Comparison of ENCODE assay signal across 7 mouse cellular contexts in genomic region chr19:46350168-46350932, GRCm38 (mm10). TPM values are rescaled to one million over a fixed set of nuclear protein-coding genes. Genes with fewer than 3 reads are reported as not detected.
DNase-seq lines count a peak whose midpoint lies in the region; ATAC-seq and TF ChIP-seq lines count a peak whose summit lies in the region.

TSS of gene 2310034G01Rik (minus strand) at chr19:46350302.

- peak within 1 kb of the TSS; percentile 95 for H3K4me2 ChIP-seq in CH12.LX (ENCODE audit: insufficient read depth, low read depth, poor library complexity, severe bottlenecking)
- H3K4me2 ChIP-seq in heart, embryonic 16.5 days (ENCODE audit: low read depth, low read length), result peak within 1 kb of the TSS; percentile 83
- H3K4me2 ChIP-seq in lung, embryonic 14.5 days, result peak within 1 kb of the TSS; percentile 94
- H3K4me2 ChIP-seq in stomach, postnatal 0 days (replicated peaks; ENCODE audit: low read depth), result peak within 1 kb of the TSS; percentile 96

- no peak for ATAC-seq in heart, embryonic 16.5 days (replicated peaks; ENCODE audit: extremely low read depth, insufficient read depth, low FRiP score)
- no peak for ATAC-seq in lung, embryonic 14.5 days (ENCODE audit: insufficient read depth)
- ATAC-seq in stomach, postnatal 0 days (ENCODE audit: low FRiP score, low TSS enrichment), result peak; percentile 78

- H3K27ac ChIP-seq in CH12.LX (ENCODE audit: insufficient read depth, low read depth), result no peak within 1 kb of the TSS
- peak within 1 kb of the TSS; percentile 67 for H3K27ac ChIP-seq in bone marrow, adult 2 months (ENCODE audit: control insufficient read depth, insufficient read depth, low read depth, low read length, poor library complexity)
- peak within 1 kb of the TSS; percentile 73; the same call in 1 of the 2 replicates for H3K27ac ChIP-seq in heart, embryonic 16.5 days (ENCODE audit: low read length)
- H3K27ac ChIP-seq in lung, embryonic 14.5 days (ENCODE audit: low read depth), result peak within 1 kb of the TSS; percentile 77
- peak within 1 kb of the TSS; percentile 84 for H3K27ac ChIP-seq in stomach, postnatal 0 days (replicated peaks)

- H3K4me1 ChIP-seq in CH12.LX (ENCODE audit: control insufficient read depth in 1 of 2, insufficient read depth in 2 of 2), result peaks cover 2 to 10% of the 10 kb centered on the region in 2 experiments; a peak in 3 of 4 replicates
- peaks cover 4% of the 10 kb centered on the region for H3K4me1 ChIP-seq in bone marrow, adult 2 months (ENCODE audit: control insufficient read depth, insufficient read depth, low read length)
- H3K4me1 ChIP-seq in heart, embryonic 16.5 days (ENCODE audit: control insufficient read depth, insufficient read depth, low read length), result peaks cover 11% of the 10 kb centered on the region
- 0 out of 2 replicates have a peak, but pooled peaks cover 4% of the 10 kb centered on the region for H3K4me1 ChIP-seq in lung, embryonic 14.5 days (ENCODE audit: insufficient read depth)
- H3K4me1 ChIP-seq in stomach, postnatal 0 days (replicated peaks; ENCODE audit: control insufficient read depth, insufficient read depth), result peaks cover 4% of the 10 kb centered on the region; the same call in 1 of the 2 replicates

- H3K36me3 ChIP-seq in CH12.LX (replicated peaks in 1 of 2; ENCODE audit: control insufficient read depth in 1 of 2, insufficient read depth in 1 of 2, low read length in 1 of 2), result peaks cover 0 to 2% of the 10 kb centered on the region in 2 experiments
- no peaks in the 10 kb centered on the region for H3K36me3 ChIP-seq in heart, embryonic 16.5 days (ENCODE audit: control insufficient read depth, insufficient read depth)
- no peaks in the 10 kb centered on the region for H3K36me3 ChIP-seq in lung, embryonic 14.5 days (ENCODE audit: insufficient read depth)
- no peaks in the 10 kb centered on the region for H3K36me3 ChIP-seq in stomach, postnatal 0 days (ENCODE audit: control insufficient read depth, insufficient read depth, low read length)

- no peaks in the 10 kb centered on the region for H3K79me2 ChIP-seq in CH12.LX (replicated peaks; ENCODE audit: control insufficient read depth, extremely low read depth, insufficient read depth, poor library complexity, severe bottlenecking)

- 36% methylated on average over 10 of the region's 10 CpGs for WGBS in bone marrow, adult 2 months
- WGBS in heart, embryonic 16.5 days, result 48% methylated on average over 10 of the region's 10 CpGs
- WGBS in lung, embryonic 14.5 days, result 58% methylated on average over 10 of the region's 10 CpGs
- 47% methylated on average over 10 of the region's 10 CpGs for WGBS in stomach, postnatal 0 days

- DNase-seq in CH12.LX (ENCODE audit: extremely low read depth), result no peak
- DNase-seq in lung, embryonic 14.5 days, result peak; percentile 15
- peak; percentile 86 for DNase-seq in stomach, postnatal 0 days (ENCODE audit: low spot score)
- no peak for DNase-seq in yolk sac, embryonic 10.5 days (ENCODE audit: low spot score)
- DNase-seq in spleen, adult 18-20 months, result no peak

- no peak for TF ChIP-seq EP300 in CH12.LX (IDR thresholded peaks at IDR 0.05; ENCODE audit: low read length)
- TF ChIP-seq EP300 in stomach, postnatal 0 days (optimal IDR thresholded peaks at IDR 0.05), result no peak

- no peak for TF ChIP-seq CTCF in CH12.LX (conservative IDR thresholded peaks at IDR 0.05 in 1 of 2, IDR thresholded peaks at IDR 0.05 in 1 of 2; ENCODE audit: low read depth in 2 of 2, low read length in 2 of 2)
- no peak for TF ChIP-seq CTCF in bone marrow, adult 2 months (IDR thresholded peaks at IDR 0.05; ENCODE audit: control insufficient read depth, insufficient read depth, low read length)
- no peak for TF ChIP-seq CTCF in lung, embryonic 14.5 days (IDR thresholded peaks at IDR 0.05; ENCODE audit: low read depth)
- no peak for TF ChIP-seq CTCF in stomach, postnatal 0 days (IDR thresholded peaks at IDR 0.05; ENCODE audit: low read depth)

- H3K27me3 ChIP-seq in CH12.LX (replicated peaks), result no peaks in the 10 kb centered on the region
- H3K27me3 ChIP-seq in heart, embryonic 16.5 days (ENCODE audit: control insufficient read depth, insufficient read depth, low read length), result peaks cover 6% of the 10 kb centered on the region; the same call in 1 of the 2 replicates
- H3K27me3 ChIP-seq in lung, embryonic 14.5 days (ENCODE audit: insufficient read depth, low read length), result no peaks in the 10 kb centered on the region
- H3K27me3 ChIP-seq in stomach, postnatal 0 days (ENCODE audit: control insufficient read depth, insufficient read depth, low read length), result no peaks in the 10 kb centered on the region

- peak within 1 kb of the TSS; percentile 82 for H3K9ac ChIP-seq in CH12.LX (ENCODE audit: insufficient read depth, low read depth)
- peak within 1 kb of the TSS; percentile 82 for H3K9ac ChIP-seq in heart, embryonic 16.5 days (ENCODE audit: low read length)
- H3K9ac ChIP-seq in lung, embryonic 14.5 days, result peak within 1 kb of the TSS; percentile 74
- peak within 1 kb of the TSS; percentile 78 for H3K9ac ChIP-seq in stomach, postnatal 0 days (ENCODE audit: low read length)

- peak within 1 kb of the TSS; percentile 53 to 84 (median 82) for H3K4me3 ChIP-seq in CH12.LX (replicated peaks in 1 of 3; ENCODE audit: low read depth in 2 of 3, low read length in 2 of 3, poor library complexity in 1 of 3)
- H3K4me3 ChIP-seq in bone marrow, adult 2 months (replicated peaks; ENCODE audit: control insufficient read depth, low read depth, low read length), result peak within 1 kb of the TSS; percentile 67
- peak within 1 kb of the TSS; percentile 75 for H3K4me3 ChIP-seq in heart, embryonic 16.5 days (ENCODE audit: low read length)
- peak within 1 kb of the TSS; percentile 65 for H3K4me3 ChIP-seq in lung, embryonic 14.5 days (ENCODE audit: low read depth, low read length)
- H3K4me3 ChIP-seq in stomach, postnatal 0 days (ENCODE audit: low read depth, low read length), result peak within 1 kb of the TSS; percentile 63

- dilution Hi-C loops in CH12.LX (cut with MboI; ENCODE audit: extremely low pct_ligation_motif_present, extremely low pct_unique_long_range_greater_than_20kb, low sequenced_read_pairs), result no loop called here

- in situ Hi-C loops in CH12.LX (cut with MboI; ENCODE audit: low pct_ligation_motif_present, low pct_unique_long_range_greater_than_20kb, low sequenced_read_pairs), result no loop called here

- TF ChIP-seq RAD21 in CH12.LX (IDR thresholded peaks at IDR 0.05; ENCODE audit: low read depth, low read length), result no peak

- no peaks in the 10 kb centered on the region for H3K9me3 ChIP-seq in CH12.LX (replicated peaks; ENCODE audit: low read length)
- no peaks in the 10 kb centered on the region for H3K9me3 ChIP-seq in heart, embryonic 16.5 days (replicated peaks; ENCODE audit: control insufficient read depth, low read length)
- no peaks in the 10 kb centered on the region for H3K9me3 ChIP-seq in lung, embryonic 14.5 days (ENCODE audit: low read depth, low read length)
- H3K9me3 ChIP-seq in stomach, postnatal 0 days (ENCODE audit: control insufficient read depth, low read length), result no peaks in the 10 kb centered on the region

- TF ChIP-seq POLR2A in CH12.LX (IDR thresholded peaks at IDR 0.05; ENCODE audit: low read depth, low read length), result no peak
- TF ChIP-seq POLR2A in bone marrow, adult 2 months (IDR thresholded peaks at IDR 0.05; ENCODE audit: borderline replicate concordance, control insufficient read depth, low read depth, low read length), result no peak

TF ChIP-seq in CH12.LX, 34 proteins besides CTCF, POLR2A, EP300 and RAD21:
- TF ChIP-seq ZMIZ1 (IDR thresholded peaks at IDR 0.05; ENCODE audit: low read depth, low read length) (no peak), MXI1 (IDR thresholded peaks at IDR 0.05; ENCODE audit: low read depth, low read length) (no peak), MAZ (IDR thresholded peaks at IDR 0.05; ENCODE audit: low read depth, low read length) (no peak), BHLHE40 (IDR thresholded peaks at IDR 0.05; ENCODE audit: low read depth, low read length) (no peak), USF1 (IDR thresholded peaks at IDR 0.05; ENCODE audit: low read depth, low read length) (no peak), TCF12 (IDR thresholded peaks at IDR 0.05; ENCODE audit: low read depth, low read length) (no peak), ETS1 (conservative IDR thresholded peaks at IDR 0.05; ENCODE audit: low read depth, low read length) (no peak), SMC3 (IDR thresholded peaks at IDR 0.05; ENCODE audit: low read depth, low read length) (no peak)

RNA-seq across cellular contexts. Expression of gene 2310034G01Rik, which starts in this region (rescaled TPM):
- total RNA-seq in CH12.LX (2012; rRNA removed) (1.3 and 1.4 TPM in 2 replicates), CH12.LX (2014; rRNA removed) (1.5 and 1.6 TPM in 2 replicates)
- 1.1 and 1.4 TPM in 2 replicates for polyA plus RNA-seq in CH12.LX (2012; ENCODE audit: insufficient read length, low read depth)
- 1.1 TPM in 1 of 2 replicates, not detected in the other for polyA plus RNA-seq in bone marrow, adult 2 months (2011; ENCODE audit: insufficient read depth, insufficient read length, low replicate concordance, missing spikeins)
- 1.1 and 1.2 TPM in 2 replicates for polyA plus RNA-seq in heart, embryonic 16.5 days (2015; fragmentation: Nextera tagmentation; extraction: Ambion mirVana)
- polyA plus RNA-seq in lung, embryonic 14.5 days (2014; fragmentation: Nextera tagmentation; extraction: Ambion mirVana), result 1.1 and 1.3 TPM in 2 replicates
- polyA plus RNA-seq in stomach, postnatal 0 days (2015; fragmentation: Nextera tagmentation; extraction: Ambion mirVana), result 1.6 and 1.7 TPM in 2 replicates

Comparison
In these comparisons a context has a peak if more than half of its experiments do, and no peak if none do; other contexts are left out.
1. DNase-seq: peak in lung, embryonic 14.5 days (single experiment) and stomach, postnatal 0 days (single experiment); none in CH12.LX (single experiment), yolk sac, embryonic 10.5 days (single experiment) and spleen, adult 18-20 months (0 of 2).
2. Peak in every context shown above with its lines, with median percentiles within 50 percentile points of each other: H3K4me2 ChIP-seq, H3K4me3 ChIP-seq and H3K9ac ChIP-seq.